In the genomic region with DNA sequence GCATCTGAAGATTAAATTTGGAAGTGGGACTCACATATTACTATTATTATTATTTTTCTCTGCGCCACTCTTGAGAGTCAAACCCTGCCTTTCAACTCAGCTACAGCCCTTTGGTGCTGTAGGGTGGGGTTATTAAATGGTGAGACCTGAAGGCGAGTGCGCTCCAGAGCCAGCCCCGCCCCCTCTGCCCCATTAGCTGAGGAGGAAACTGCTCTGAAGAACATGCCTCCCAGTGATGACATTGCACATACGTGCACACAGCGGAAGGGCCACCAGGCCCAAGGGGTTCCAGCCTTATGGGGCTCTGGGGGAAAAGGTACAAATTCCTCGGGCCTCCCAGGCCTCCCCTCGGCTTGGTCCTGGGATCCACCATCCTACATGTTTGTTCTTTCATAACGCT, we compare ENCODE assay signal across 20 mouse cellular contexts.
DNase-seq lines count a peak whose midpoint lies in the region; ATAC-seq lines count a peak whose summit lies in the region.
"Had no signal": no experiment of that assay in that cellular context is flagged by ENCODE, and none has a peak within 500 bp of the region (broad histone marks: within the 10 kb centered on the region; RNA-seq: fewer than 3 reads in every experiment).

No protein-coding gene starts in this region.

- DNase-seq in R1 (ENCODE audit: low read depth, low spot score) (peak; percentile 53), ZHBTc4 (ENCODE audit: low read depth, low spot score) (peak; percentile 70)
- no peak for DNase-seq in retina, embryonic 14.5 days (ENCODE audit: low spot score)
- DNase-seq: adrenal gland, adult 2 months; adrenal gland, adult 8-10 months; adrenal gland, postnatal 10 days; adrenal gland, postnatal 14 days; adrenal gland, postnatal 25 days; adrenal gland, postnatal 36 days; B cell, adult 2 months; cerebellum, adult 11 months; cerebellum, adult 11-12 months; cerebellum, adult 18-20 months; cerebellum, adult 2 months; cerebellum, adult 8-10 months; cerebellum, adult 9-10 months had no signal

- no peak for ATAC-seq in cerebellum, adult (ENCODE audit: insufficient number of reproducible peaks, low FRiP score, low TSS enrichment)
- ATAC-seq: activated CD4-positive, CD25-positive, alpha-beta regulatory T cell, adult 4 months; CD4-positive, CD25-positive, alpha-beta regulatory T cell, adult 4 months; Patski had no signal
